Mouse (Mus musculus) lung, postnatal 0 days (tissue): Measurements from ENCODE around the gene Crb3.

Experiments used
- CTCF ChIP-seq: IDR thresholded peaks from 2 replicates; pipeline ENCODE4 v1.5.1; 2016; ENCODE audit warnings: antibody characterized with exemption, mild to moderate bottlenecking
- EP300 ChIP-seq: IDR thresholded peaks from 2 replicates; pipeline ENCODE4 v1.6.1; 2016; ENCODE audit warnings: antibody characterized with exemption, mild to moderate bottlenecking, control low read depth

DNA sequence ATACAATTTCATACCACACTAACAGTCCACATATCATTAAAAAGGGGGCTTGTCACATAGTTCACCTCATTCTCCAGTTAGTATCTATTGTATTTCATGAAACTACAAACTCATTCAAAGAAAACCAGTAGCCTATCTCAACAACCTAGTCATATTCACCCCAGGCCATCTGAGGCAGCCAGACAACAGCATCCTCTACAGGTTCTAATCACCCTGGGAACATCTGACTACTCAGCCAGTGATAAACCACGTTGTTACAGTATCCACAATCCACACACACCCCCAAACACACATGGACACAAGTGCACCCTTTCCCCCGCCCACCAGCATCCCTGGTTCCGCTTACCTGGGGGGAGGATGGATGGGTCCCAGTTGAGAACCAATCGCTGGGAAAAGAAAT is 31.4 kb upstream of the Crb3 start:
- TF ChIP-seq CTCF (no peak), EP300 (no peak)
